Mouse (Mus musculus) layer of hippocampus, adult 9-11 months (tissue): Measurements from ENCODE around the gene Tnfaip1.
"Not testable (repeated sequence)": the region's sequence is repeated elsewhere in the genome, so short reads cannot be mapped to it uniquely, and the experiment has no call there.

Experiments used
- DNase-seq: peaks from one replicate; pipeline ENCODE4 v3.0.0; 2022

The Tnfaip1 gene

GRCm38 (mm10) chr11:78536080-78536689, at the start of gene Tnfaip1, which contains the start of gene Ift20:
TSS of gene Tnfaip1 (minus strand) at chr11:78536332.
TSS of gene Ift20 (plus strand) at chr11:78536361.
- DNase-seq = peak; percentile 99

GRCm38 (mm10) chr11:78582848-78583247, 46.7 kb upstream of the Tnfaip1 start:
- no peak for DNase-seq

GRCm38 (mm10) chr11:78574975-78575374, 38.8 kb upstream of the Tnfaip1 start:
- DNase-seq = no peak

- no peak for DNase-seq
Observed at GRCm38 (mm10) chr11:78574536-78574935, 38.4 kb upstream of the Tnfaip1 start.

- DNase-seq = not testable (repeated sequence)
Observed at GRCm38 (mm10) chr11:78574031-78574430, 37.9 kb upstream of the Tnfaip1 start.

GRCm38 (mm10) chr11:78571854-78572253, 35.7 kb upstream of the Tnfaip1 start:
- DNase-seq = no peak

- peak; percentile 66 for DNase-seq
Observed at GRCm38 (mm10) chr11:78571441-78571840, 35.3 kb upstream of the Tnfaip1 start.

- no peak for DNase-seq
Observed at GRCm38 (mm10) chr11:78569806-78570205, 33.7 kb upstream of the Tnfaip1 start.

GRCm38 (mm10) chr11:78568827-78569226, 32.7 kb upstream of the Tnfaip1 start:
- DNase-seq = no peak

GRCm38 (mm10) chr11:78567614-78568013, 31.5 kb upstream of the Tnfaip1 start:
- no peak for DNase-seq

GRCm38 (mm10) chr11:78566775-78567174, 30.6 kb upstream of the Tnfaip1 start:
- no peak for DNase-seq

GRCm38 (mm10) chr11:78560447-78560846, 24.3 kb upstream of the Tnfaip1 start:
- DNase-seq = peak; percentile 79

- no peak for DNase-seq
Observed at GRCm38 (mm10) chr11:78557241-78557640, 21.1 kb upstream of the Tnfaip1 start.

GRCm38 (mm10) chr11:78556070-78556469, 19.9 kb upstream of the Tnfaip1 start:
- no peak for DNase-seq

GRCm38 (mm10) chr11:78555623-78556022, 19.5 kb upstream of the Tnfaip1 start:
- DNase-seq = no peak

- no peak for DNase-seq
Observed at GRCm38 (mm10) chr11:78551059-78551398, 14.9 kb upstream of the Tnfaip1 start.

GRCm38 (mm10) chr11:78550168-78551058, 14.3 kb upstream of the Tnfaip1 start, which contains the start of gene Tmem97:
TSS of gene Tmem97 (minus strand) at chr11:78550777.
- DNase-seq = peak; percentile 99

- no peak for DNase-seq
Observed at GRCm38 (mm10) chr11:78549491-78549987, 13.4 kb upstream of the Tnfaip1 start.

- DNase-seq = no peak
Observed at GRCm38 (mm10) chr11:78547718-78548460, 11.8 kb upstream of the Tnfaip1 start.

GRCm38 (mm10) chr11:78545181-78545580, 9.0 kb upstream of the Tnfaip1 start:
- DNase-seq = no peak

- DNase-seq = no peak
Observed at GRCm38 (mm10) chr11:78544449-78545111, 8.4 kb upstream of the Tnfaip1 start.

- DNase-seq = no peak
Observed at GRCm38 (mm10) chr11:78540358-78540757, 4.2 kb upstream of the Tnfaip1 start.

- DNase-seq = no peak
Observed at GRCm38 (mm10) chr11:78536690-78537084, 555 bp upstream of the Tnfaip1 start.
